Mouse (Mus musculus): ENCODE results near the gene Stub1.

DNA sequence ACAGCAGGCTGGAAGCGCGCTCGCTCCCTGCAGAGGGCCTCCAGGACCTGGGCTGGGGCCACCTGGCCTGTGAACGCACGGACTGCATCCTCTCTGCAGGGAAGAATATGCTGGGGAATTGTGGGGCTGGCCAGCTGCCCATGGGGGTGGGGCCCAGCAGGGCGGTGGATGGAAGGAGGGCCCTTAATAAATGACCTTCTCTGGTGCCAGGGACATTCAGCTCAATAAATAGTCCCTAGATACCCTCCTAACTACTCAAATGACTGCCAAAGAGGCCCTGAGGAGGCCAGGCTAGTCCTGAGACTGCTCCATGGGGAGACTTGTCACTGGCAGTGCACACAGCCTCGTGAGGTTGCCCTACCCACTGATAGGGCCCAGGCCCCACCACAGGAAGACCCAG lies 50.1 kb downstream of the Stub1 start:
- TF ChIP-seq CTCF (IDR thresholded peaks at IDR 0.05; ENCODE audit: control insufficient read depth, insufficient read depth, insufficient replicate concordance, low read depth, low read length) (no peak), POLR2A (IDR thresholded peaks at IDR 0.05; ENCODE audit: control insufficient read depth, low read depth, low read length) (no peak)

All from testis, adult 2 months (tissue).